Mouse (Mus musculus) thymus, adult 2 months (tissue): Measurements from ENCODE around the gene Synpo2l.

ENCODE experiments used
- CTCF ChIP-seq: fragments of 200-500 bp; IDR thresholded peaks from 2 replicates; pipeline ENCODE4 v1.5.1; 2012; ENCODE audit warnings: mild to moderate bottlenecking, control low read depth, low read length, moderate library complexity, borderline replicate concordance; ENCODE audit not compliant: control insufficient read depth, poor library complexity, insufficient read depth; ENCODE audit errors: extremely low read depth
- POLR2A ChIP-seq: fragments of 200-500 bp; IDR thresholded peaks from 2 replicates; pipeline ENCODE4 v1.6.1; 2012; ENCODE audit warnings: mild to moderate bottlenecking, low read length, control low read depth, moderate library complexity; ENCODE audit not compliant: control insufficient read depth, poor library complexity, insufficient read depth; ENCODE audit errors: extremely low read depth

DNA sequence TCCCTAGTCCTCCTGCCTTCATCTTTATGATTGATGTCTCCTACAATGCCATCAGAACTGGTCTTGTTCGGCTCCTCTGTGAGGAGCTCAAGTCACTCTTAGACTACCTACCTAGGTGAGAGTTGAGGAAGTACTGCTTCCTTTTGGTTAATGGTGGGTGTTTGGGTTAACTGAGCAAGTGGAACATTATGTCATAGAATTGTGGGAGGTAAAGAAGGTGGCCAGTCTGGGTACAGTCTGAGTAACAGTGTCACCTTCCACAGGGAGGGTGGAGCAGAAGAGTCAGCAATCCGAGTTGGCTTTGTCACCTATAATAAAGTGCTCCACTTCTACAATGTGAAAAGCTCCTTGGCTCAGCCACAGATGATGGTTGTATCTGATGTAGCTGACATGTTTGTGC, 20.9 kb upstream of the Synpo2l start:
- TF ChIP-seq CTCF (no peak), POLR2A (no peak)
